Mouse (Mus musculus): ENCODE data around the gene Prpf4b.

The Prpf4b gene

GRCm38 (mm10) chr13:34875166-34875710 lies at the start of gene Prpf4b:
Gene Prpf4b, plus strand, starts transcription at chr13:34875302.
- DNase-seq = peak; percentile 92

DNA sequence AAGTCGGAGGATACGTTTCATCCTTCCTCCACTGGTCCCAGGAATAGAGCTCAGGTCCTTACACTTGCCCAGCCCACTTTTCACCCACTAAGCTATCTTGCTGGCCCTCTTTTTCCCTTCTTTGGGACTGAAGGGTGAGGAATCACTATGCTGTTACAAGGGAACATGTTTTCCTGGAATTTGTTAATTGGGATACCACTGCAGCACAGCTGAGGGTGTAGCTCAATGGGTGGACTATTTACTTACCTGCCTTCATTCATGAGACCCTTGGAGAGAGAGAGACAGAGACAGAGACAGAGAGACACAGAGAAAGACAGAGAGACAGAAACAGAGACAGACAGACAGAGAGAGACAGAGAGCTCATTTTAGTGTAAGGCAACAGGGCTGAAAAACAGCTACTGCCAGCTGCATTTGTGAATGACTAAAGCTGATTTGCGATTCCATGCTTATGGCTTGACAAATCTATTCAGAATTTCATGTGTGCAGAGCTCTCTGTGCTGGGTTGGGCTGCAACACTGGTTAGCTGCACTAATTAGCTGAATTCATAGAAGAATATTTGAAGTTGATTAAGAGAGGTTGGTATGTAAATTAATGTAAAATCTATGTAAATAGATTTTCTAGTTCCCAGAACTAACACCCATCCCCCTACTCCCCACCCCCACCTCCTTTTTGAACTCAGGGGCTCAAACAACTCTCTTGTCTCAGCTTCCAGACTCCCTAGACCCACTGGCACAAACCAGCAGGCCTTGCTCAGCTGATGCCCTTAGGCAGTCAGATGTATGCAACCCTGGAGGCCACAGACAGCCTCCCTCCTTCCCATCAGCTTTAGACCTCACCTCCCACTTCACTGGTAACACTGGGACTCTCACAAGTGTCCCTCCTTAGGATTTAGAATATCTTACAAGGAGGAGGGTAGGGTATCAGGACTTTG lies 48.1 kb upstream of the Prpf4b start:
- no peak for DNase-seq

GRCm38 (mm10) chr13:34827988-34828882 lies 46.9 kb upstream of the Prpf4b start:
- DNase-seq = no peak

GRCm38 (mm10) chr13:34842851-34843250 lies 32.3 kb upstream of the Prpf4b start:
- DNase-seq = no peak

DNA sequence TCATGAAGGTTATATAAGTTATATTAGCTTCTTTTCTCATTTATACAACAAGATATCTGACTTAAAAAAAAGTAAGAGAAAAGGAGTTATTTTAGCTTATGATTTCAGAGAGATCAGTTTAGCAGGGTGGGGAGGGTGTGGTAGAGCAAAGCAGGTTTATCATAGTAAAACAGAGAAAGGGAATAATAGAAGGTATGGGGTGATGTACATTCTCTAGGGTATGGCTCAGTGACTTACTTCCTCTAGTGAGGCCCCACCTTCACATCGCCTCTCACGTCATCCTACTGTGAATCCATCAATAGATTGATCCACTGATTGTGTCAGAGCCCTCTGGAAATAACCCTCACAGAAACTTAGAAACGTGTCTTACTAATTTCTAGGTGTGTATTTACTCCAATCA lies 24.3 kb upstream of the Prpf4b start:
- DNase-seq = no peak

DNA sequence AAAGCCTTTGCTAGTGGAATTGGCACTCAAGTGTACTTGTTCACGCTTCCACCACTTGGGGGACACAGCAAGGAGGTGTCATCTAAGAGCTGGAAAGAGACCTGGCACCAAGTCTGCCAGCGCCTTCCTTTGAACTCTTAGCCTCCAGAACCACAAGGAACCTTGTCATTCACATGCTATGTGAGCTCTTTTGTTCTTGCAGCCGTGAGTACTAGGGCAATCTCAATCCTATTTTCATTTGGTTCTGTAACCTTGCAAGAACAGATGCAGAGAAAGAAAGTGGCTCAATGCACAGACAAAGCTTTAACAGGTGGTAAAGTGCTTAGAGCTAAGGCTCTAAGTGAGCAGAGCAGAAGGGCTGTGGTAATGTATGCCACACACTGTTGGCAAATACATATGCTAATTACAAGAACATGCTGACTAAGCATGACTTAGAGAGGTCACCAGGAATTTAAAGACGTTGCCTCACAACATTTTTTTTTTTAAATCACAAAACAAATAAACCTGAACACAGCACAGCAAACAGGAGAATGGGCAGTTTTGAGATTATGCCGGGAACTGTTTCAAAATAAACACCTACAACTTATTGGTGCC lies 23.8 kb upstream of the Prpf4b start:
- DNase-seq = no peak

DNA sequence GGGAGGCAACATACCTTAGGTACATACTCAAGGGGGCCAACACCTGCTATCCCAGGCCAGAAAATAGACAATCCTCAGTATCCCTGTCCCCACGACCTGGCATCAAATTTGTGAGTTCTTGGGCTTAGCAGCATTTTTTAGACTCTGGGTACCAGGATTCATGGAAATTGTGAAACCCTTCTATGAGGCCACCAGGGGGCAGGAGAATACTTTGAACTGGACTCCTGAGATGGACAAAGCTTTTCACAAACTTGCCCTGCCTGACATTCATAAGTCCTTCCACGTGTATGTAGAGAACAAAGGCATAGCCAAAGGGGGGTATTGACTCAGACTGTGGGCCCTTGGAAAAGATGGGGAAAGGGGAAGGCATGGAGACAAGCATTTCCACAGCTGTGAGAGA lies 17.6 kb upstream of the Prpf4b start:
- peak; percentile 51 to 64 for DNase-seq

DNA sequence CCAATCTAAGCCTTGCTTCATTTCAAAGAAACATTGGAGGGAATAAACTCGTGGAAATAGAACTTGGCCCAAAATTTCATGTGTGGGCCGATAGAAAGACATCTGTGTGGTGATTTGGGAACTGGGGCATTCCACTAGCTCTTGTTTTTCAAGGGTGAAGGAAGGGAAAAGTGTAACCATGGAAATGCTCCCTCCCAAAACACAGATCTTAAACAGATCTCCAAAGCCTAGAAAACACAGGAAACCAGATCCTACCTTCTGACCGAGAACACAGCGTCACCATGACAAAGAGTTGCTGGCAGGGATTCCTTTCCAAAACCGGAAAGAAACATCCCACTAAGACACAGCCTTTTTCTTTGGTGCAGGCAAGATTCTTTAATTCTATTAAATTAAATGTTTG lies 15.7 kb upstream of the Prpf4b start:
- no peak for DNase-seq

DNA sequence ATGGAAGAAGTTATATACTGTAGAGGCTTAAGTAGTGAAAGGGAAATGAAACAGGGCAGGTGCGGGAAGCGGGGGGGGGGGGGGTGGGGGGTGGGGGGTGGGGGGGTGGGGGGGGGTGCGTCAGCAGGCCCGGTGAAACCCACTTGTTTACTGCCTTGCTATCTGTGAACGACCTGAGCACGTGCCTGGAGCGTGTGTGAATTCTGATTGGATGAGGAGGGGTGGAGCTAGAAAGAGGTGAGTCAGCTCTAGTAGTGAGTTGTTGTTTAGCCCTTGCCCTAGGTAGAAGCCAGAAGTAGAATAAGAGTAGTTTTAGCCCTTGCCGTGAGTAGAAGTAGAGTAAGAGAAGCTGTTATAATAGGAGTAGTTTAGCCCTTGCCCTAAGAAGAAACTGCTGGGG lies 13.9 kb upstream of the Prpf4b start:
- DNase-seq = peak; percentile 38 to 57

- peak; percentile 56 to 58 for DNase-seq
These were observed 10.5 kb upstream of the Prpf4b start for GRCm38 (mm10) chr13:34864420-34865169.

GRCm38 (mm10) chr13:34873801-34874681 lies 1.1 kb upstream of the Prpf4b start:
- DNase-seq = peak; percentile 90 to 92

DNA sequence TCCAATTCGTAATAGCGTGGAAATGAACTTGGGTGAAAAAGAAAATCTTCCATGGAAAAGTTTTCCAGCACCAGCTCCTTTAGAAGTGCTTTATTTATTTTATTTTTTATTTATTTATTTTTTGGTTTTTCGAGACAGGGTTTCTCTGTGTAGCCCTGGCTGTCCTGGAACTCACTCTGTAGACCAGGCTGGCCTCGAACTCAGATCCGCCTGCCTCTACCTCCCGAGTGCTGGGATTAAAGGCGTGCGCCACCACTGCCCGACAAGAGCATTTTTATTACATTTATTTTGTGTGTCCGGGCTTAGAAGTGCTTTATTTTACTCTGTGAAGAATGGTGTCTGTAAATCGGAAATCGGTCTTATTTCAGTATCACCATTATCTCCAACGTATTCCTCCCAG lies 366 bp upstream of the Prpf4b start:
- DNase-seq = peak; percentile 23 to 35

GRCm38 (mm10) chr13:34875741-34876445 lies 791 bp downstream of the Prpf4b start:
- no peak for DNase-seq

DNA sequence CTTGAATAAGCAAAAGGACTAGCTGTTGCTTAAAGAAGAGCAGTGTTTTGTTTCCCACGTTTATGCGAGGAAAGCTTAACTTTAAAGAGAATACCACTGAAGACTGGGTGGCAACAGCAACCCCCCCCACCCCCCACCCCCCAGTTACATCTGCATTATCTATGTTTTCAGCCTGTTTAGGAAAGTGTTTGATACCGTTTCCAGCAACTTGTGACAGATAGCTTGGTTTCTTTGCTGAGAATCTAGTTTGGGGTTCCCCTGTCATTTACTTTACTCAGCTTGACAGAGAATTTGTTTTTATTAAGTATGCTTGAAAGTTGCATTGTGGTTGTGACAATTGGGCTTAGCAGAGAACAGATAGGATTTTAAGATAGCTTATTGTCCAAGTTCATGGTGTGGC lies 1.4 kb downstream of the Prpf4b start:
- no peak for DNase-seq

DNA sequence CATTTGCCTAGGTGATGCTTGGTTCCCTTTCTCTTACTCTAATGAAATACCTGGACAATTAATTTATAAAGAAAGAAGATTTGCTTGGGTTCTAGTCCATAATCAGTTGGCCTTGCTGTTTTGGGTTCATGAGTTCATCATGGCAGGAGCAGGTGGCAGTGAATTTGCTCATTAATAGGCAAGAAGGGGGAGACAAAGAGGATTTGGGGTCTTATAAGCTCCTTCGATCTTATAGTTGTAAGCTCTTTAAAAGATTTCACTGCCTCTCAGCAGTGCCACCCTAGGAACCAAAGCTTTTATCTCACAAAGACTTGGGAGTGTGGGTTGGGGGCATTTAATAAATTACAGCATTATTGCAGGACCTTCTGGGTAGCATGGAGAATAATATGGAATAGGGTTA lies 17.8 kb downstream of the Prpf4b start:
- DNase-seq = no peak

- peak in 1 of 2 experiments; percentile 9 for DNase-seq
These were observed 39.5 kb downstream of the Prpf4b start for GRCm38 (mm10) chr13:34914614-34915013.

DNA sequence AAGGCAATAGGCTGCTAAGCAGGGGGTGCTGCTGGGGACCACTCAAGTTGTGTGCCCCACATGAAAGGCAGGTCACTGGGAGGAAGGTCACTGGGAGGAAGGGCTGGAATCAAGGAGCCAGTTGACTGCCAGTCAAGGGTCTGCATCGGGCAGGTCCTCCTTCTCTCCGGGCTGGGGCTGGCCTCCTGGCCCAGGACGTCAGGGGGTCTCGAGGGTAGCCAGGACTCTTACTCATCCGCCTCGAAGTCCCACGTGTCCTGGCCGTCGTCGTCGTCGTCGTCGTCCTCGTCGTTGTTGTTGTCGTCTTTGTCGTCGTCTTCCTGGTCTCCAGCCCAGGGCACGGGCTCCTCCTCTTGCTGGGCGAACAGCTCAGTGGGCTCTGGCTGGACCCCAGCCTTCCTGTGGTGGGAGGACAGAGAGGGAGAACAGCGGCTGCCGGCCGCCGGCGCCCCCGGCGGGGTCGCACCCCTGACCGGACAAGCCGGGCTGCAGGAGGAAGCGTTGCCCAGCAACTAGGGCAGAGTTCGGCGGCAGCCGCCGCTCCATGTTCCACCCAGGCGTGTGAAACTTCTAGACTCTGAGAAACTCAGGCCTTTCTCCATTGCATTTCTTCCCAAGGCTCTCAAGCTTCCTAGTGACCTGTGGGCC lies 41.5 kb downstream of the Prpf4b start:
- peak; percentile 8 to 17 for DNase-seq

DNA sequence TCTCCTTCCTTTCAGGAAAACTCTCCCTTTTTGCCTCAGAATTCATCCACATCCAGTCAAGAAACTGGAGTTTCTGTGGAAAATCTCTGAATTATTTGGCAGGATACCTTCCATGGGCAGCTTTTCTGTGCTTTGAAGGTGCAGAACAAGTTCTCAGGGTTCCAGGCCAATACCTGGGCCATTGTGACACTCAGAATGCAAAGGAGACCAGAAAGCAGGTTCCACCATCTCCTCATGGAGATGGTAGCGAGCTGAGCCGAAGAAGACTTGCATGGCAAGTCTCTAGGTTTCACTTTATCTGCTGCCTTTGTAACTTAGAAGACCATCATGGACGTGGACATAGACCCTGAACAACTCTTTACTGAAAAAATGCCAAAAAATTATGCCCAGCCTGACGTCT lies 49.1 kb downstream of the Prpf4b start, which contains the start of the genes Fam217a and 4933417A18Rik:
Fam217a (minus strand) TSS at position 101 of the 400 bp plus-strand sequence.
4933417A18Rik (plus strand) TSS at position 200 of the 400 bp plus-strand sequence.
- DNase-seq = no peak

DNA sequence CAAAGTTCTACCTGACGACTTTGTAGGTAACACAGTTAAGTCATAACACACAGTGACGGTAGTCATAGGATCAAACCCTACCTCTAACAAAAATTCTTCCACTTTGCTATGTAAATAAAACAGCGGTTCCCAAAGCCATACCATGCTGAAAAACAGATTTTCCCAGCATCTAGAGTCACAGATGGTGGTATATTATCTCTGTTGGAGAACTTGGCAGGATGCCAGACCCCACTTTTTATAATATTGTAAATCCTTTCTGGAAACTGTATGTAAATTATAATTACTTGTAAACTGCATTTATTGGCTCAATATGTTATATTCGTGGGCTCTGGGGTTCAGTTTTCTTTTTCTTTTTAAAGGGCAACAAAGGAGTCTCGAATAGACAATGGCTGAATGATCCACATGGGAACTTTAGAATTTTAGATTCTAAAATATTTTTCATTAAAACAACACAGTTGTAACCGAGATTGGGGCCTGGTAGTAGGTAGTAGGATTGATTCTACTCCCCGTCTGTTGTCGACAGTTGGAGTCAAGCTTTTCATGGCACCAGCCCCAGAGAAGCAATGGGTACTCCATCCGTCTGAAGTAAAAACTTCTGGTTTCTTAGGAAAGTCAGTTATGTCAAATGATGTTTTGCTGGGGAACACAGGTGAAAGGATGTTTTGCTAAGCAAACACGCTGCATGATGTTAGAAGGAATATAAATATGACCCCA lies 60.0 kb downstream of the Prpf4b start:
- DNase-seq = no peak

Data from B cell, adult 2 months (primary cell).